ENCODE assay signal across 10 mouse cellular contexts in the genomic region with DNA sequence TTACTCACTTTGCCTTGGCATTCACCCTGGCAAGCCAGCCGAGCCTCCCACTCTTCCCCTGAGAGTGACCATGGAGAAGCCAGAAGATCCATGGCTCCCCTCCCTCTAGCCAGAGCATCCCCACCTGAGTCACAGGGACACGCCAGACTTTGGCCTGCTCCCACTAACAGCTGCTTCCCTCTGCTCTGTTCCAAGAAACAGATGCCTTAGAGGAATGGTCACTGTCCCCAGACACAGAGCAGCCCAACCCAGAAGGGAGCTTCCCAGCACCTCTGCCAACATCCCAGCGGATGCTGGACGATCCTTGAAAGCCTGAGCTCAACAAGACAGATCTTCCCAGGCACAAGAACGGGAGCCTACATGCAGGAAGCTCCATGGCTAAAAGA.
DNase-seq lines count a peak whose midpoint lies in the region; ATAC-seq and TF ChIP-seq lines count a peak whose summit lies in the region.
"Had no signal": no experiment of that assay in that cellular context is flagged by ENCODE, and none has a peak within 500 bp of the region (broad histone marks: within the 10 kb centered on the region; RNA-seq: fewer than 3 reads in every experiment).

No protein-coding gene starts in this region.

- TF ChIP-seq CTCF in lung, embryonic 14.5 days (IDR thresholded peaks at IDR 0.05; ENCODE audit: low read depth): no peak
- TF ChIP-seq CTCF in lung, adult 2 months (IDR thresholded peaks at IDR 0.05; ENCODE audit: insufficient read depth, low read length): no peak
- no peak for TF ChIP-seq CTCF in liver, postnatal 0 days (IDR thresholded peaks at IDR 0.05; ENCODE audit: low read depth)

- no peak for TF ChIP-seq EP300 in liver, postnatal 0 days (IDR thresholded peaks at IDR 0.05; ENCODE audit: low read depth)

- peak; percentile 50 for DNase-seq in lung, embryonic 14.5 days
- no peak for DNase-seq in lung, adult 2 months
- peak; percentile 50 for DNase-seq in gastrocnemius, postnatal 10 days
- no peak for DNase-seq in midbrain, embryonic 10.5 days (ENCODE audit: low spot score)
- DNase-seq in liver, postnatal 0 days: no peak
- DNase-seq in liver: no peak
- DNase-seq: cerebellum, adult 18-20 months had no signal

- H3K4me3 ChIP-seq in lung, embryonic 14.5 days (ENCODE audit: low read depth, low read length): no peak overlapping the region
- H3K4me3 ChIP-seq in lung, adult 2 months (replicated peaks; ENCODE audit: extremely low read depth, low read depth, low read length): no peak overlapping the region
- no peak overlapping the region for H3K4me3 ChIP-seq in kidney, embryonic 14.5 days (ENCODE audit: low read length)
- no peak overlapping the region for H3K4me3 ChIP-seq in stomach, embryonic 16.5 days (replicated peaks; ENCODE audit: low read length)
- H3K4me3 ChIP-seq in midbrain, embryonic 10.5 days: no peak overlapping the region
- no peak overlapping the region for H3K4me3 ChIP-seq in liver, postnatal 0 days (ENCODE audit: low read depth, low read length)

- no peaks in the 10 kb centered on the region for H3K36me3 ChIP-seq in lung, embryonic 14.5 days (ENCODE audit: insufficient read depth)
- no peaks in the 10 kb centered on the region for H3K36me3 ChIP-seq in kidney, embryonic 14.5 days (ENCODE audit: control insufficient read depth, insufficient read depth, low read length)
- no peaks in the 10 kb centered on the region for H3K36me3 ChIP-seq in stomach, embryonic 16.5 days (ENCODE audit: control insufficient read depth, insufficient read depth, low read length)
- no peaks in the 10 kb centered on the region for H3K36me3 ChIP-seq in midbrain, embryonic 10.5 days
- H3K36me3 ChIP-seq in liver, postnatal 0 days (replicated peaks; ENCODE audit: insufficient read depth, low read length): no peaks in the 10 kb centered on the region
- H3K36me3 ChIP-seq: G1E had no signal

- H3K27me3 ChIP-seq in lung, embryonic 14.5 days (ENCODE audit: insufficient read depth, low read length): no peaks in the 10 kb centered on the region
- no peaks in the 10 kb centered on the region for H3K27me3 ChIP-seq in kidney, embryonic 14.5 days (ENCODE audit: control insufficient read depth, insufficient read depth, low read length)
- no peaks in the 10 kb centered on the region for H3K27me3 ChIP-seq in stomach, embryonic 16.5 days (ENCODE audit: control insufficient read depth, insufficient read depth, low read length)
- H3K27me3 ChIP-seq in midbrain, embryonic 10.5 days (ENCODE audit: low read depth, poor library complexity, severe bottlenecking): no peaks in the 10 kb centered on the region; the same call in 1 of the 2 replicates
- no peaks in the 10 kb centered on the region for H3K27me3 ChIP-seq in liver, postnatal 0 days (ENCODE audit: insufficient read depth, low read length)

- H3K27ac ChIP-seq in lung, embryonic 14.5 days (ENCODE audit: low read depth): peak overlapping the region; percentile 95; the same call in 1 of the 2 replicates
- peak overlapping the region; percentile 37; the same call in 1 of the 2 replicates for H3K27ac ChIP-seq in kidney, embryonic 14.5 days (ENCODE audit: low read depth, low read length)
- peak overlapping the region; percentile 39 for H3K27ac ChIP-seq in stomach, embryonic 16.5 days (ENCODE audit: low read length)
- no peak overlapping the region for H3K27ac ChIP-seq in midbrain, embryonic 10.5 days (replicated peaks)
- H3K27ac ChIP-seq in liver, postnatal 0 days (ENCODE audit: low read depth): no peak overlapping the region; the same call in 1 of the 2 replicates

- no peak for ATAC-seq in lung, embryonic 14.5 days (ENCODE audit: insufficient read depth)
- ATAC-seq in kidney, embryonic 14.5 days (ENCODE audit: low FRiP score, low TSS enrichment): no peak
- no peak for ATAC-seq in stomach, embryonic 16.5 days (ENCODE audit: insufficient read depth, low FRiP score)
- ATAC-seq in liver, postnatal 0 days: no peak

- H3K4me1 ChIP-seq in lung, embryonic 14.5 days (ENCODE audit: insufficient read depth): peaks cover 77% of the 10 kb centered on the region
- peaks cover 91% of the 10 kb centered on the region for H3K4me1 ChIP-seq in lung, adult 2 months (ENCODE audit: control insufficient read depth, insufficient read depth, low read length)
- H3K4me1 ChIP-seq in kidney, embryonic 14.5 days (ENCODE audit: control insufficient read depth, insufficient read depth, low read length): peaks cover 93% of the 10 kb centered on the region
- H3K4me1 ChIP-seq in stomach, embryonic 16.5 days (ENCODE audit: control insufficient read depth, insufficient read depth, low read length): peaks cover 78% of the 10 kb centered on the region
- H3K4me1 ChIP-seq in midbrain, embryonic 10.5 days: peaks cover 54% of the 10 kb centered on the region
- H3K4me1 ChIP-seq in liver, postnatal 0 days (ENCODE audit: insufficient read depth): peaks cover 23% of the 10 kb centered on the region

- no peaks in the 10 kb centered on the region for H3K9me3 ChIP-seq in lung, embryonic 14.5 days (ENCODE audit: low read depth, low read length)
- H3K9me3 ChIP-seq in kidney, embryonic 14.5 days (ENCODE audit: control insufficient read depth, low read length): no peaks in the 10 kb centered on the region
- H3K9me3 ChIP-seq in stomach, embryonic 16.5 days (replicated peaks; ENCODE audit: control insufficient read depth, low read length): no peaks in the 10 kb centered on the region
- H3K9me3 ChIP-seq in midbrain, embryonic 10.5 days (replicated peaks): no peaks in the 10 kb centered on the region
- no peaks in the 10 kb centered on the region for H3K9me3 ChIP-seq in liver, postnatal 0 days (ENCODE audit: low read length)
- H3K9me3 ChIP-seq: G1E had no signal

- WGBS in lung, embryonic 14.5 days: 45% methylated on average over 5 of the region's 5 CpGs
- 32% methylated on average over 5 of the region's 5 CpGs for WGBS in lung, adult 2 months
- 77% methylated on average over 5 of the region's 5 CpGs for WGBS in kidney, embryonic 14.5 days
- 54% methylated on average over 5 of the region's 5 CpGs for WGBS in stomach, embryonic 16.5 days
- WGBS in midbrain, embryonic 10.5 days: 86% methylated on average over 5 of the region's 5 CpGs
- WGBS in liver, postnatal 0 days (ENCODE audit: insufficient replicate concordance): 70% methylated on average over 5 of the region's 5 CpGs

- H3K4me2 ChIP-seq in lung, embryonic 14.5 days: no peak overlapping the region
- H3K4me2 ChIP-seq in kidney, embryonic 14.5 days (replicated peaks; ENCODE audit: low read depth, low read length): no peak overlapping the region
- no peak overlapping the region for H3K4me2 ChIP-seq in stomach, embryonic 16.5 days (ENCODE audit: low read depth, low read length)
- no peak overlapping the region for H3K4me2 ChIP-seq in liver, postnatal 0 days (ENCODE audit: low read depth, low read length)

- H3K9ac ChIP-seq in lung, embryonic 14.5 days: no peak overlapping the region
- H3K9ac ChIP-seq in kidney, embryonic 14.5 days (ENCODE audit: low read depth, low read length): no peak overlapping the region
- no peak overlapping the region; the same call in 1 of the 2 replicates for H3K9ac ChIP-seq in stomach, embryonic 16.5 days (ENCODE audit: low read length)
- no peak overlapping the region for H3K9ac ChIP-seq in liver, postnatal 0 days (replicated peaks)

- no peak for TF ChIP-seq POLR2A in lung, adult 2 months (IDR thresholded peaks at IDR 0.05; ENCODE audit: borderline replicate concordance, extremely low read depth, low read depth, low read length)

Comparison
In these comparisons a context has a peak if more than half of its experiments do, and no peak if none do; other contexts are left out.
1. DNase-seq: peak in lung, embryonic 14.5 days (single experiment) and gastrocnemius, postnatal 10 days (single experiment); none in lung, adult 2 months (single experiment), midbrain, embryonic 10.5 days (single experiment), liver, postnatal 0 days (single experiment) and liver (single experiment).
2. H3K27ac ChIP-seq: peak in lung, embryonic 14.5 days (single experiment), kidney, embryonic 14.5 days (single experiment) and stomach, embryonic 16.5 days (single experiment); none in midbrain, embryonic 10.5 days (single experiment) and liver, postnatal 0 days (single experiment).